Mouse (Mus musculus): ENCODE measurements at regions not wholly inside any gene's neighbourhood (a gene's known extent, or its start where the extent isn't known, plus 50 kb on each side); places are given as distances from the start of the nearest gene placed in this dataset.

DNA sequence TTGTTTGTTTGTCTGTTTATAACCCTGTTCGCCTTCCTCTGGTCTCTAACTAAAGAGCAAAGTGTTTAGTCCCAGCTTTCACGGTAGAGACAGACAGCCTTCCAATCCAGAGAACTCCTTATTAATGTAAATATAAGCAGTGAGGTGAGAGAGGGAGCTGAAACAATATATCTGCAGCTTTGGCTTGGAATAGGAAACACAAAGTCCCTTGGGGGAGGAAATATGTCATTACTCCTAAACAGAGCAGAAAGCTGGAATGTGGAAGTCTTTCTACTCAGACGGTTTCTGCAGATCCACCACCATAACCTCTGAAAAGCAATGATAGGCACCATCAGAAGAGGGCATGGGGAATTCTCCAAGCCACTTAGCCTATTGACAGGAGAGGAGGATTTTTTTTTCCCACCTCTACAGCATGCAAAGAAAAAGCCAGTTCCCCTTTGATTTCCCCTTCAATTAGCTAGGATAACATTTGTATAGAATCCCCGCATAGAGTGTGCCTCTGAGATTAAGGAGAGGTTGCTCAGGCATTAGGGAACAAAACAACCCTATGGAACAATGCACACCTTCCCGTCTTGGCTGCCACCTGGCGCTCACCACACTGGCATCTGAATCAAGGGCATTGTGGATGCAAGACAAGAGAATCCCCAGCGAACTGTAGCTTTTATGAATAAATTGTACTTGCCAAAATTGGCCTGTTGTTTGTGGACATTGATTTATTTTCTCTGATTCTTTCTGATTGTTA, 281.9 kb upstream of the Kirrel3 start:
- TF ChIP-seq CTCF (IDR thresholded peaks at IDR 0.05) (no peak), EP300 (IDR thresholded peaks at IDR 0.05; ENCODE audit: insufficient read depth, low read depth, low read length) (no peak), POLR2A (IDR thresholded peaks at IDR 0.05; ENCODE audit: insufficient read depth, low read depth, low read length) (no peak)
